Mouse (Mus musculus) ovary, postnatal 36 days (tissue): ENCODE data around the gene Inha.

Source experiments
- DNase-seq: peaks from one replicate; pipeline ENCODE4 v3.0.0; 2022; ENCODE audit warnings: low spot score, mixed read lengths

Gene Inha

DNA sequence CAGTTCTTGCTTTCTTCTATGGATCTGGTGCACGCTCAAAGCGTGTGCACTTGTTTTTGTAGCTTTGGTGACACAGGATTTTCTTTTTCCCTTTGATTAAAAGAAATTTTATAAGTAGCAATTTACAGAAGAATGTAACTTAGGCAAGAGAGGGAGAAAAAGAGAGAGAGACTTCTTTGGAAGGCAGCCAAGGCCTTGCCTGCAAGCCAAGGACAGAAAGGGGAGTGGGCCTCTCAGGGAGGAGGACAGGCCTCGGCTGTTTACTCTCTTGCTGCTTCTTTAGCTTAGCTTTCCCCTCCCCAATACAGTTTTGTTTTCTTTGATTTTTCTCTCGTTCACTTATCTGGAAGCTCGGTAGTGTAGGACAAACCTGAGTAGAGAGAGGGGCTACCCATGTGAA is 12.7 kb downstream of the Inha start:
- DNase-seq = peak; percentile 62

DNA sequence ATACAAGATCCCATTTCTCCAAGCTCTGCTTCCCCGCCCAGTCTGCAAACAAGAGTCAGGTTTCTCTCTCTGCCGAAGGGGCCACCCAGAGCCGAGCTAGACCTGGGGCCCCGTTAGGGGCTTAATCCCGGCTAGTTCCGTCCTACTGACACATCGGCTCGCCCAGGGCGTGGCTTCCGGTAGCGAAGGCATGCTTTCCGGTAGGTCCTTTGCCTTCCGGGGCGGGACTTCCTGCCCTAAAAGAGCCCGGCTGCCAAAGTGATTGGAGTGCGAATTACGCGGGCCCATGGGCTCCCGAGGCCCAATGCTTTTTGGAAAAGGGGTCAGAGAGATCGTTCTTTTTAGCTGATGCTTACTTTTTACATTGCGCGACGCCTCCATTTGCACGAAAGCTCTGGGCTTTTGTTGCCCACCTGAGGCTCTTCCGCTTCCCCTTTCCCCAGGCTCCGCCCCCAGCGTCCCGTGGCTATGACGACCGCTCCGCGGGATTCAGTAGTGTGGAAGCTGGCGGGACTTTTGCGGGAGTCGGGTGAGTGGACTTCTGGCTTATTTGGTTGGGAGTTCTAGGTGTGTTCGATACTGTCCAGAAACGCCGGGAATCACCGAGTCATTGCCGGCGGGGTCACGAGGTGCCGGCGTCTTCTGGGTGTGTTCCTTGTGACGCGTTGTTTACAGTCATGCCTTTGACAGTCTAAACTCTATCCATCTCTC is 14.6 kb downstream of the Inha start, which contains the start of gene Stk11ip:
TSS of gene Stk11ip (plus strand) at position 209 of the 711 bp plus-strand sequence.
- DNase-seq = peak; percentile 90

DNA sequence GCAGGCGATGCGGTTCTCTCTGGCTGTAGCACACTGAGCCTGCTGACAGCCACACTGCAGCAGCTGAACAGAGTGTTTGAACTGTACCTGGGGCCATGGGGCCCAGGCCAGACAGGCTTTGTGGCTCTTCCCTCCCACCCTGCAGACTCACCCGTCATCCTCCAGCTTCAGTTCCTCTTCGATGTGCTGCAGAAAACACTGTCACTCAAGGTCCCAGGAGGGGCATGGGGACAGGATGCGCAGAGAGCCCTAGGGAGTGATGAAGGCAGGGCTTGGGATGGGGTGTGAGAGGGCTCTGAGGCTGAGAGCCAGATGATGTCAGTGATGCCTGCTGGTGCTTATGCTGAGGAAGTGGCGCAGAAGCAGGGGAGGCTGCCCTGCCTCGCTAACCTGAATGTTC is 17.8 kb downstream of the Inha start:
- no peak for DNase-seq

DNA sequence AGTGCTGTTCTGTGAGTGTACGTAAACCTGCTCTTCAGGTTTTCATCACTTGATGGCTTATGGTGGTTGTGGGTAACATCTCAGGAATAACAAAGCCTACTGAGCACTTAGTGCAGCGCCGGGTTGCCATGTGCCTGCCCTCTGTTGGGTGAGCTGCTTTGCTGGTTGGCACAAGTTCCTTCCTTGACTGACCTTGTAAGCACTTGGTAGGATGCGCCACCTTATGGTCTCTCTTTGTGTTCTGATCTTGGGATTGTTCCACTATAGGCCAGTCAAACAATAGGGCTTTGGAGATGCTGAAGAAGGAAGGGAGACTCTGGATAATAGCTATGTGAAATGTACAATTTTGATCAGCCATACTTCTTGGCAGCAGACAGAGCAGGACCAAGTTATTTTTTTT is 23.7 kb downstream of the Inha start:
- no peak for DNase-seq

DNA sequence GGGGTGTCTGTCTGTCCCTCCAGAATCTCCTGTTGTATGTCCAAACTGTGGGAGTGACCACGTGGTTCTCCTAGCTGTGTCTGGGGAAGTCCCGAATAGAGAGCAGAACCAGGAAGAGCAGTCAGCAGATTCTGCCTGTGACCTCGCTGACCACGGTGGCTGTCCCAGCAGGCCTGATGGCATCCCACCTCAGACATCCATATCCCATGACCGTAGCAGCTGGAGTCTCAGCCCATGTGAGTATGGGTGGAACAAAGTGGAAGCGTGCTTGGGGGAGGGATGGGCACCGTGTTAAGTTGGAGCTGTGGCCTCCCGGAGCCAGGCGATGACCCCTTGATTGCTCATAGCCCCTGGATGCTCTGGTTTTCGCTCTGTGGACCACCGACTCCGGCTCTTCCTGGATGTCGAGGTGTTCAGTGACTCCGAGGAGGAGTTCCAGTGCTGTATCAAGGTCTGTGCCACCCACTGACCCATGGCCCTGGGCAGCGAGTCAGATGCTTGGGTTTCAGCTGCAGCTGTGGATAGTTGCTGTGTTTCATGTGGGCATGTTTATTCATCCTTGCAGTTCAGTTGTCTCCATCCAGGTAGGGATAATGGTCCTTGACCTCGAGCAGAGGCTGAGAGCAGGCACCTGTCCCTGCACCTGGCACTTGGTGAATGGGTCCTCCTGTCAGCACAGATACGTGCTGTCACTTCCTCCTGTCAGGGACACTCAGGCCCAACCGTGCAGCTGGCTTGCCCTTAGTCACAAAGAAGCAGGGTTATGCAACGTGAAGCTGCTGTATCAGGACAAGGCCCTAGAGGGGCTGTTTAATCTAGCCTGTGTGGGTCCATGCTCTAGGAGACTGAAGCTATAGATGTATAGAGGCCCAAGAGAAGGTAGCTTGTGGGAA is 25.6 kb downstream of the Inha start:
- DNase-seq = no peak

DNA sequence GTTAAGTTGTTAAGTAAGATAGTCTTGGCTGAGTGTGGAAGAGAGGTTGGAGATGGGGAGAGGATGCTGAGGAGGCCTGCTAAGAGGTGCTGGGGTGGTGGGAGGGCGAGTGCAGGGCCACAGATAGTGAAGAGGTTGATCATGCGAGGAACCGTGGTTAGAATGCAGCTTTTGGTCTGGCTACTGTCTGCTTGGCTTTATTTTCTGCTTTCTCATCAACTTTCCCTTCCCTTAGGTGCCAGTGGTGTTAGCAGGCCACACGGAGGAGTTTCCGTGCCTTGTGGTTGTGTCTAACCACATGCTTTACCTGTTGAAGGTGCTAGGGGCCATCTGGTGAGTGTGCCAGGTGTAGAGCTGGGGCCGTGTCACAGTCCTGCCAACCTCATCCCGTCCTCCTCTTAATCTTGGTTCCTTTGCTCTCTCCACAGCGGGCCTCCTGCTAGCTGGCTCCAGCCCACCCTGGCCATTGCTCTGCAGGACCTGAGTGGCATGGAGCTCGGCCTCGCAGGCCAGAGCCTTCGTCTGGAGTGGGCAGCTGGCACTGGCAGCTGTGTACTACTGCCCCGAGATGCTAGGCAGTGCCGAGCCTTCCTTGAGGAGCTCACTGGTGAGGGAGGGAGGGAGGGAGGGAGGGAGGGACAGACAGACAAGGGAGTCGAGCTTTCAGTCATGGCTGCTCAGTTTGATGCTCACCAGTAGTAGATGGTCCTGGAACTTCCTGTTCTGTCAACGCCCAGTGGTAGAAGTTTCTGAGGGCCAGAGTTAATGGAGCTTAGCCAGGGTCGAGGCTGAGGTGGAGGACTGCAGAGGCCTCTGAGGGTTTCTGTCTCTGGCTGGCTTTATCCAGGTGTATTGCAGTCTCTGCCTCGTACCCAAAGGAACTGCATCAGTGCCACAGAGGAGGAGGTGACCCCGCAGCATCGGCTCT is 26.7 kb downstream of the Inha start:
- DNase-seq = no peak

DNA sequence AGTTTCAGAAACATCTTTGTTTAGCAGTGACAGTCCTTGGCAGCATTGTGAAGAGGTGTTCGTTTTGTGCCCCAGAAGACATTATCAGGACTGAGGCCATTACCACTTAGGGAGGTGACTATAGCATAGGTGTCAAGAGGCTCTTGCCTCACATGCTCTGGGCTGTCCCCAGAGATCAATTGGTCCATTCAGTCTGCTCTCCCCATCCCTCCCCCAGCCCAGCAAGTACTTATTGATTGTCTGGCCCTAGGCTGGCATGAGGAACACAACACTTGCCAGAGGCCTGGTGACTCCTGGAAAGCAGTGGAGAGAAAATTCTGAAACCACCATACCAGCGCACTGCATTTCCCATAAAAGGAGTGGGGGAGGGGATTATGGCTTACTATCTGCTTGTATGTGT is 30.7 kb downstream of the Inha start:
- no peak for DNase-seq

DNA sequence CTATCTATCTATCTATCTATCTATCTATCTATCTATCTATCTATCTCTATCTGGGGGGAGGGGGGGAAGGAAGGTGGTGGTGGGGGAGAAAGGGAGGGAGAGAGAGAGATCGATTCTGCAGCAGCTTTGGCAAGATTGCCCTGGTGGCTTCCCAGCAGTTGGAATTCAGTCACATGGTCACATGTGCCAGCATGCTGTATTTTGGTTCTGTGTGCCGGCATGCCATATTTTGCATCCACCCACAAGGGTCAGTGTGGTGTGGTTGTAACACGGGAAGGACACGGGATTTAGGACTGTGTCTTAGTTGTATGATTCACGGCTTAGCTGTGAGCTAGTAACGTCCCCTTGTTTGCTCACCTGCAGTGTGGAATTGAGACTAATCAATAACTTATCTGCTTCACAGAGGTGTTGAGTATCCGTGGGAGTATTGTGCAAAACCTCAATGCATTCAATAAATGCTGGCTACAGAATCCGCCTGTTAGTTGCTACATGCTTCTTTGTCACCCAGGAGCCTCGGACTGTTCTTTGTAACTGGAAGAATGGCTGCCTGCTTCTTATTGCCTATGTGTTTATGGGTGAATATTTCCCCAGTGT is 31.8 kb downstream of the Inha start:
- DNase-seq = no peak

DNA sequence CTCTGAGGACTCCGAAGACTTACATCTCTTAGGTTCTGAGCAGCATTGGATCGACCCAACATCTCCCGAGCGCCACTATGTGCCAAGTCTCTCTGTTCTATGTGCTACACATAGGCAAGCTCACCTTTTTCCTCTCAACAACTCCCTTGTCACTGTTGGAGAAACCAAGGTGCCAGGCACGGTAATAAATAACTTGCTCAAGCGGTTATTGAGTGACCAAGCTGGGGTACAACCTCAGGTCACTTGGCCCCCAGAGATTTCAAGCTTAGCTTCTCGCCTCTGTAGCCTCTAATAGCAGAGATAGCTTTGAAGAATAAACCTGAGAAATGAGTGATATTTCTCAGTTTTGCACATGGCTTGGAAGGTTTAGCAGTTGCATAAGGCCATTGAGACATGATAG is 34.6 kb downstream of the Inha start:
- DNase-seq = no peak

DNA sequence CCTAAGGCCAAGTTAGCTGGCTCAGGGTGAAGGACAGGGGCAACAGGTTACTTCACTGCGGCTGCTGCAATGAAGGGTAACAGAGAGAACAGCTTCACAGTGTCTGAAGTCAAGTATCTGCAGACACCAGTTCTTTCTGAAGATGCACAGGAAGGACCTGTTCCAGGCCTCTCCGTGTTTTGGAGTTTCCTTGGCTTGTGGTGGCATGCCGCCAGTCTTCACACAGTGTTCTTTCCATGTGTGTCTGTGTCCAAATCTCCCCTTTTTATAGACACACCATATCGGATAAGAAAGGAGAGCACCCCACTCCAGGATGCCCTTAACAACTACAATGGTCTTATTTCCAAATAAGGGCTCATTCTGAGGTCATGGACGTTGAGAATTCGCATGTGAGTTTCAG is 37.5 kb downstream of the Inha start:
- no peak for DNase-seq

DNA sequence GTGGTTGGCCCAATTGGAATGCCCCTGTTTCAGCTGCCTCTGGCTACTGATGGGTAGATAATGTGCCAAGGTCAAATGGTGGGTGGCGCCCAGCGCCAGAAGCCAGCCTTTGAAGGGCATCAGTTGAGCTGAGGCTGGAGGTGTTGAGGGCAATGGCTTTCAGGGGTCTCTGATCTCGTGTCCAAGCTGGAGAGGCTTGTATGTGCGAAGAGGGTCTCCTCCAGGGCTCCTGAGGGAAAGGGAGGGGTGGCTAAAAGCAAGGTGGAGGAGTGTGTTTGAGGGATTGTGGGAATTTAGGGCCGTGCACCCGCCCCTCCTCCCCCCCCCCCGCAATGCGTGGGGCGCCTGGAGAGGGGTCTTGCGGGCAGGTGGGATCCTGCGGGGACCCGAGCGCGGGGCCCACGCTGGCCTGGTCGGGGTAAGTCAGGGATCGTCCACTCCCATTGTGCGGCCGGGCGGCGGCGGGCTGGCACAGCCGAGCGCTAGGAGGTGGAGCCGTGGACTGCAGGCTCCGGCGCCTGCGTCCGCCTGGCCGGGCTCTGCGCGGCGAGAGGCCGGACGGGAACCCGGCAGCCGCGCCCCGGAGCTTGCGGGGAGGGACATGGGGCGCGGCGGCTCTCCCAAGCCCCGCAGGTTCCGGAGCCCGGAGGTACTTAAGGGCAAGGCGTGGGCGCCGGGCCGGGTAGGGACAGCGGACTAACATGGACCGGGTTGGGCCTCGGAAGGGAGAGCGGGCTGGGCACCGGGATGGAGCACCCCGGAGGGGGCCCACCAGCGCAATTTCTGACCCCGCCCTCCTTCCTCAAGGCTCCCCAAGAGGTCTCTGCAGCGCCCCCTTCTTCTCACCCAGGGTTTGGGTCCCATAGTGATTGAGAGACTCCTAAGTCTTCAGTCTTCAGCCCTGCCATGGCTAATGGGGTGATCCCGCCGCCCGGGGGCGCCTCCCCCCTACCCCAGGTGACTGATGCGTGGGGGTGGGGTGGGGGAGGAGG is 39.4 kb downstream of the Inha start, which contains the start of gene Slc4a3:
TSS of gene Slc4a3 (plus strand) at position 302 of the 992 bp plus-strand sequence.
- peak; percentile 76 for DNase-seq

DNA sequence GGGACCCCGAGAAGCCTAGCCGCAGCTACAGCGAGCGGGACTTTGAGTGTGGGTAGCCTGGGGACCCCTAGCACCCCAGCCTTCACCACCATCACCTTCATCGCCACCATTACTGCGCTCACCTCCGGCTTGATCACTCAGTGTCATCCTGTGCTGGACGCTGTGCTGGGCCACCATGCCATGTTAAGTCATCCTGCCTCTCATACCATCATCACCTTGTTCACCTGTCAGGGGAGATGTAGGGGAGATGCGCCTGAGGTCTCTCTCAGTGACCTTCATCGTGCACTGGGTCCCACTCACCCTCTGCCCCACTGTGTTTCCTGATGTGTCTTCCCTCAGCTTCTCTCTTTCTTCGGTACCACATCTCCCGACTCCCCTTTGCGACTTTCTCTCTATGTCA is 40.5 kb downstream of the Inha start:
- DNase-seq = no peak

DNA sequence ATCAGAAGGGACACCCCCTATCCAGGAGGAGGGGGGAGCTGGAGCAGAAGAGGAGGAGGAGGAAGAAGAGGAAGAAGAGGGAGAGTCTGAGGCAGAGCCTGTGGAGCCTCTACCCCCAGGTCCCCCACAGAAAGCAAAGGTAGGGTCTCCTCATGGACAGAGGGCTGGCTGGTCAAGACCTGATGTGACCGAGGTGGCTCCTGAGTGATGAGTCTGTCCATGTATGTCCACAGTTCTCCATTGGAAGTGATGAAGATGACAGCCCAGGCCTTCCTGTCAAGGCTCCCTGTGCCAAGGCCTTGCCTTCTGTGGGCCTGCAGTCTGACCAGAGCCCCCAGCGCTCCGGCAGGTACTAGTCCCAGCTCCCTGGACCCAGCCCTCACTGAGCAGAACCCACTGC is 41.2 kb downstream of the Inha start:
- DNase-seq = no peak

DNA sequence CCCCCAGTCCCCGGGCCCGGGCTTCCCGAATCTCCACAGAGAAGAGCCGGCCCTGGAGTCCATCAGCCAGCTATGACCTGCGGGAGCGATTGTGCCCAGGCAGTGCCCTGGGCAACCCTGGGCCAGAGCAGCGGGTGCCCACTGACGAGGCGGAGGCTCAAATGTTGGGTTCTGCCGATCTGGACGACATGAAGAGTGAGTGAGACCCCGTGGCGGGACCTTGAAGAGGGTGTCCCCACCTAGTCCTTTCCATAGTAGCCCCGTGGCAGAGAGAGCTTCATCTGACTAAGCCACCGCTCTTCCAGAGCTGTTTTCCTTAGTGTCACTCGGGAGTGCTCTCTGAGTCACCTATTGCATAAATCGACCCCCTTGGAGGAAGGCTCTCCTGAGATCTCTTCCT is 42.0 kb downstream of the Inha start:
- no peak for DNase-seq

DNA sequence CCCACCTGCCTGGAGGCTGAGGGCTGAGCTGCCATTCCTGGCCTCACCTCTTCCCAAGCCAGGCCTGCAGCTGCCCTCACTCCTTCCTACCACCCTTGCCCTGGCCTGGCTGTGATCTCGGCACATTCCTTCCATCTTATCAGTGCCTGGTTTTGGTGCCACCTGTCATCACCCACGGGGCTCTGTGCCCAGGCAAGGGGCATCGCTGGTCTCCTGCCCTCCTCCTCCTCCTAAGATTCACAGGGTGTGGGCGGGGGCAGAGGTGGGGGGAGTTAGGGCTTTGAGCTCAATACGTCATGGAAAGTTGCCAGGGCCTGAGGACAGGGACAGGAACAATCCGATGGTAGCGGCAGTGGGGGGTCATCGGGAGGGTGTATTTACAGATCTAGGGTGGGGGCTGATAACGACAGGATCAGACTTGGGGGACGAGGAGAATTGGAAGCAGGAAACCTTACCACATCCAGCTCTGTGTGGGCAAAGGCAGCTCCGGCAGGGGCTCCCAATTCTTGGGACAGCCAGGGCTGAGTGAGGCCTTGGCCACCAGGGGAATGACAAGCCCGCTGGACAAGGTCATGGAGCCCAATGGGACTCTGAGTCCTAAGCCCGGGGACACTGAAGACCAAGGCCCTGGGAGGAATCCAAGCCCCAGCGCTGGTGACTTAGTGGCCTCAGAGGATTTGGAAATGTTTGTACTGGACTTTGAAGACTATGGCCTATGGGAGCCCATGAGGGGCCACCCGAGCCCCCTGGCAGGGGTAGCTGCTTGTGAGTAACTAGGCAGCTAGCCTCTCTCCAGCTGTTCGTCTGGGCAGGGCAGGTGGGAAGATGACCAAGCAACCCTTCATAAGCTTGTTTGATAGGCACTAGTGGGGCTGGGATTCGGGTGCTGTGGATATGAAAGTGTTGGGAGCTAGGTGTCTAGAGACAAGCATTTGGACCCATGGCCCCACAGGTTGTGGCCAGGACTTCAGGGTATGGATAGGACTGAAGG is 42.7 kb downstream of the Inha start:
- DNase-seq = no peak

DNA sequence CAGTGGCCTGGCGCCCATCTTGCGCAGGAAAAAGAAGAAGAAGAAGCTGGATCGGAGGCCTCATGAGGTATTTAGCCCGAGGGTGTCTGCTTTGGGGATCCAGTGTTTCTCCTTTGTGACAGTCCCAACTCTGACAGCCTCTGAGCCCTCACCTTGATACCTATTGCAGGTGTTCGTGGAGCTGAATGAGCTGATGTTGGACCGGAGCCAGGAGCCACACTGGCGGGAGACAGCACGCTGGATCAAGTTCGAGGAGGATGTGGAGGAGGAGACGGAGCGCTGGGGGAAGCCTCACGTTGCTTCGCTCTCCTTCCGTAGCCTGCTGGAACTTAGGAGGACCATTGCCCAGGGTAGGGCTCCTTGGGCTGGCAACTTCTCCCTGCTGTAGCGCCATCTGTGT is 43.7 kb downstream of the Inha start:
- DNase-seq = no peak

DNA sequence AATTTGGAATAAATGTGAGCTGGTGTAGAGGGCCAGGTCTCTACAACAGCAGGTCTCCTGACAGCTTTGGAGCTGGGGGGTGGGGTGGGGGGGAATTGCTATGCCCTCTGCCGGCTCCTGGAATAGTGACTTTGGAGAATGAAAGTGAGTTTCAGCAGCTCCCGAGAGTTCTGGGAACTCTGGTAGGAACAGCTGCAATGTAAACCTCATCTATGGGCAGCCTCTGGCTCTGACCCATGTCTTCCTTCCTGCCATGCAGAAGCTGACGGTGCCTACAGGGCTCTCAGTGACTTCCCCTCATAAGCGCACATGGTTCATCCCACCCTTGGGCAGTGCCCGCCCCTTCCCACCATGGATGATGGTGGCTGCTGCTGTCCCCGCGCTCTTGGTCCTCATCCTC is 48.8 kb downstream of the Inha start:
- DNase-seq = no peak

DNA sequence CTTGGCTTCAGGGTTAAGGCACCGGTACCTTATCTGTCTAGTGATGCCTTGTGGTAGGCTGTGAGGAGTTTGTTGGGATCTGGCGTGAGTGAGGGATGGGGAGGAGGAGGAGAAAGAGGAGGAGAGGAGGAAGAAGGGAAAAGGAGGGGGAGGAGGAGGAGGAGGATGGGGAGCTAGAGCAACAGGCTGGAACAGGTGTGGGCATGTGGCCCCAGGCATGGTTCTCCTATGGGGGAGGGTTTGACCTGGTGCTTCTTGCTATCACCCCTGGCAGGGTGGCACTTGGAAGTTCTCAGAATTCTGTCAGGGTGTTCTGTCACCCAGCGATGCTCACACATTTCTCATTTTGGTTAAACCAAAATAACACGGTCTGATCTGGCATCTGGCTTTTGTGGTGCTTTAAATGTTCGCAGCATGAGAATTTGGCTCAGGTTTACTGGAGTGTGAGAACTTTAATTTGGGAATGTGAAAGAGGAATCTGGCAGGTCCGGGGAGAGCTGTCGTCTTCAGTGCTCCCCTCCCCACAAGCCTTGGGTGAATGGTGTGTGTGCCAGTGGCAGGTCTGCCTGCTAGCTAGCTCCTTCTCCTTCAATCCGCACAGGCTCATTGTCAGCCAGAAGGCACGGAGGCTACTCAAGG is 49.4 kb downstream of the Inha start:
- no peak for DNase-seq

DNA sequence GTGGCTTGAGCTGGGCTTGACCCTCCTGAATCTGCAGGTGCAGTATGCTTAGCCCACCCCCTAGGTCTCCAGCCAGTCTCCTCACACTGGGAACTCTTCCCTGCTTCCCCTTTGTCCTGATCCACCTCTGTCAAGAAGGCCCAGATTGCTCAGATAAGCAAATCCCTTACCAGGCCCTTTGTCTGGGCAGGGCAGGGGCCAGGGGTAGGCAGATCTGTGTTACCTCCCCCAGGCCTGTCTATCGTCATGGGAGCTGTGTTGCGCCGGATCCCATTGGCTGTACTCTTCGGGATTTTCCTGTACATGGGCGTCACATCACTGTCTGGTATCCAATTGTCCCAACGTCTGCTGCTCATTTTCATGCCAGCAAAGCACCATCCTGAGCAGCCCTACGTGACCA is 50.2 kb downstream of the Inha start:
- DNase-seq = no peak
